Mouse (Mus musculus): Measurements from ENCODE around the gene Cpne4.

Gene Cpne4

GRCm38 (mm10) chr9:105048351-105048750 lies 501.3 kb downstream of the Cpne4 start:
- ATAC-seq (ENCODE audit: low TSS enrichment): peak; percentile 69; the same call in 1 of the 2 replicates

GRCm38 (mm10) chr9:105049636-105050035 lies 502.6 kb downstream of the Cpne4 start:
- ATAC-seq (ENCODE audit: low TSS enrichment): no peak

- ATAC-seq (ENCODE audit: low TSS enrichment): no peak
Measured at GRCm38 (mm10) chr9:105050257-105050656, 503.2 kb downstream of the Cpne4 start.

GRCm38 (mm10) chr9:105053147-105053557 lies 506.1 kb downstream of the Cpne4 start, which contains the start of gene Mrpl3:
TSS of gene Mrpl3 (plus strand) at chr9:105053239.
- ATAC-seq (ENCODE audit: low TSS enrichment): peak; percentile 74

- ATAC-seq (ENCODE audit: low TSS enrichment): no peak
Measured at GRCm38 (mm10) chr9:105053812-105054211, 506.7 kb downstream of the Cpne4 start.

- ATAC-seq (ENCODE audit: low TSS enrichment): no peak
Measured at GRCm38 (mm10) chr9:105069106-105069505, 522.0 kb downstream of the Cpne4 start.

GRCm38 (mm10) chr9:105072991-105073748 lies 526.1 kb downstream of the Cpne4 start:
- no peak for ATAC-seq (ENCODE audit: low TSS enrichment)

GRCm38 (mm10) chr9:105074851-105075250 lies 527.8 kb downstream of the Cpne4 start:
- no peak for ATAC-seq (ENCODE audit: low TSS enrichment)

- ATAC-seq (ENCODE audit: low TSS enrichment): no peak
Measured at GRCm38 (mm10) chr9:105076756-105077424, 529.8 kb downstream of the Cpne4 start.

GRCm38 (mm10) chr9:105078460-105078859 lies 531.4 kb downstream of the Cpne4 start:
- peak; percentile 67; the same call in 1 of the 2 replicates for ATAC-seq (ENCODE audit: low TSS enrichment)

- no peak for ATAC-seq (ENCODE audit: low TSS enrichment)
Measured at GRCm38 (mm10) chr9:105080246-105080645, 533.2 kb downstream of the Cpne4 start.
